Mouse (Mus musculus): ENCODE data around the gene Cck. TPM values are rescaled to one million over a fixed set of nuclear protein-coding genes. Genes with fewer than 3 reads are reported as not detected.

Cck gene
- not detected in 2 replicates for polyA plus RNA-seq (2015; fragmentation: Nextera tagmentation; extraction: Ambion mirVana)

GRCm38 (mm10) chr9:121495529-121495928 lies at the start of gene Cck:
TSS of gene Cck (minus strand) at chr9:121495694.

Other genes with a start within 250 kb of the Cck start
- gene Ulk4, start 218.5 kb downstream of the Cck start, polyA plus RNA-seq (2015; fragmentation: Nextera tagmentation; extraction: Ambion mirVana), result 37.9 and 39.3 TPM in 2 replicates
- 6.7 and 8.1 TPM in 2 replicates for gene Trak1, start 198.2 kb downstream of the Cck start, polyA plus RNA-seq (2015; fragmentation: Nextera tagmentation; extraction: Ambion mirVana)
- gene Lyzl4, start 146.4 kb upstream of the Cck start, polyA plus RNA-seq (2015; fragmentation: Nextera tagmentation; extraction: Ambion mirVana), result 0.32 TPM in 1 of 2 replicates, not detected in the other
- gene Vipr1, start 147.0 kb upstream of the Cck start, polyA plus RNA-seq (2015; fragmentation: Nextera tagmentation; extraction: Ambion mirVana), result 0.42 and 0.45 TPM in 2 replicates
- 4.6 and 6.9 TPM in 2 replicates for gene Sec22c, start 209.8 kb upstream of the Cck start, polyA plus RNA-seq (2015; fragmentation: Nextera tagmentation; extraction: Ambion mirVana)
- 68.7 and 73.3 TPM in 2 replicates for gene Ss18l2, start 214.6 kb upstream of the Cck start, polyA plus RNA-seq (2015; fragmentation: Nextera tagmentation; extraction: Ambion mirVana)
- gene Nktr, start 223.5 kb upstream of the Cck start, polyA plus RNA-seq (2015; fragmentation: Nextera tagmentation; extraction: Ambion mirVana), result 35.6 and 35.7 TPM in 2 replicates

Data from spleen, postnatal 0 days (tissue).